Mouse (Mus musculus) liver, adult 2 months (tissue): ENCODE results near the gene Rsph14. TPM values are rescaled to one million over a fixed set of nuclear protein-coding genes. Genes with fewer than 3 reads are reported as not detected.

Experiments used
- DNase-seq: peaks from one replicate; pipeline ENCODE4 v3.0.0-alpha.2; 2011; ENCODE audit warnings: low read depth, low spot score; ENCODE audit errors: extremely low read depth
- H3K27ac ChIP-seq: fragments of 200-500 bp; replicated peaks from 2 replicates; pipeline ENCODE4 v1.5.1; 2012; ENCODE audit warnings: low read depth, mild to moderate bottlenecking, control low read depth, inconsistent platforms, low read length; ENCODE audit not compliant: insufficient read depth
- H3K27me3 ChIP-seq: fragments of 200-500 bp; 2 replicates; pipeline ENCODE4 v1.6.1; 2012; ENCODE audit warnings: mild to moderate bottlenecking, moderate library complexity, low read length, inconsistent platforms; ENCODE audit not compliant: control insufficient read depth, insufficient read depth
- H3K36me3 ChIP-seq: fragments of 200-500 bp; 2 replicates; pipeline ENCODE4 v1.6.1; 2012; ENCODE audit warnings: low read length, inconsistent platforms; ENCODE audit not compliant: control insufficient read depth, insufficient read depth
- H3K4me1 ChIP-seq: fragments of 200-500 bp; 2 replicates; pipeline ENCODE4 v1.6.1; 2011; ENCODE audit warnings: low read length; ENCODE audit not compliant: control insufficient read depth, insufficient read depth
- H3K4me3 ChIP-seq: fragments of 200-500 bp; 2 replicates; pipeline ENCODE4 v1.5.1; 2011; ENCODE audit warnings: low read depth, mild to moderate bottlenecking, control low read depth, low read length, moderate library complexity; ENCODE audit not compliant: insufficient read depth
- H3K79me2 ChIP-seq: fragments of 200-500 bp; 2 replicates; pipeline ENCODE4 v1.6.1; 2012; ENCODE audit warnings: inconsistent platforms, mild to moderate bottlenecking, low read length, moderate library complexity; ENCODE audit not compliant: control insufficient read depth, insufficient read depth
- H3K9ac ChIP-seq: fragments of 200-500 bp; 2 replicates; pipeline ENCODE4 v1.6.1; 2012; ENCODE audit warnings: low read depth, mild to moderate bottlenecking, control low read depth, inconsistent platforms, low read length
- CTCF ChIP-seq: fragments of 200-500 bp; IDR thresholded peaks from 2 replicates; pipeline ENCODE4 v1.5.1; 2011; ENCODE audit warnings: low read depth, low read length, control low read depth
- POLR2A ChIP-seq: fragments of 200-500 bp; IDR thresholded peaks from 2 replicates; pipeline ENCODE4 v1.6.1; 2011; ENCODE audit warnings: low read length, control low read depth; ENCODE audit not compliant: insufficient read depth; ENCODE audit errors: extremely low read depth
- WGBS: fragments of 180-500 bp; shearing (Covaris S2); methylation state at CpG from one replicate; pipeline ENCODE4 v1.1.7; 2018; 5-methylcytosine and 5-hydroxymethylcytosine counted together
- polyA plus RNA-seq: library from polyadenylated mRNA; depleted of rRNA; stranded (reverse); fragments of >200 nt; gene quantifications from 2 replicates; pipeline ENCODE4 v1.2.3, GENCODE M21; 2012
- total RNA-seq: library from RNA; depleted of rRNA; stranded (reverse); fragments of >200 nt; gene quantifications from 2 replicates; pipeline ENCODE4 v1.2.3, GENCODE M21; 2014

Gene Rsph14
- total and polyA plus RNA-seq, 2 experiments, result not detected

GRCm38 (mm10) chr10:75001391-75001790, 31.0 kb downstream of the Rsph14 start:
- DNase-seq, result no peak
- no peak overlapping the region for H3K4me3 ChIP-seq
- no peaks in the 10 kb centered on the region for H3K36me3 ChIP-seq
- H3K4me1 ChIP-seq, result no peaks in the 10 kb centered on the region
- H3K27me3 ChIP-seq, result no peaks in the 10 kb centered on the region
- H3K27ac ChIP-seq, result no peak overlapping the region
- H3K79me2 ChIP-seq, result no peaks in the 10 kb centered on the region
- 90% methylated on average over 8 of the region's 8 CpGs for WGBS
- TF ChIP-seq POLR2A (no peak), CTCF (no peak)
- H3K9ac ChIP-seq, result no peak overlapping the region

DNA sequence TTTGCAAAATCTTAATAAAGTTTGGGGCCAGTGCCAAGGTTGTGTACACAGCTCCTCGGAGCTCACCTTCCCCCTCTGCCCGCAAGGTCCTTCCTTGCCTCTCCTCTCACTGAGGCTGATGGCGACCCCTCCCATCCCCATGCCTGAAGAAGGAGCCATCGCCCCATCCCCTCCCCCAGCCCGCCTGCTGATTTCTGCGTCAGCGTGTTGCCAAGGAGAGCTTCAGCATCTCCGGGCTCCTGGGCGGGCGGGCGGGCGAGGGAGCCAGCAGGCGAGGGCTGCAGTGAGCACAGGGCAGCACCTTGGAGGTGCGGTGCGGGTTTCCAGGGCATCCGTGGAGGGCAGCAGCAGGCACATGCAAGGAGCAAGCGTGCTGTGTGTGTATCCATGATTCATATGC, 37.0 kb downstream of the Rsph14 start:
- H3K9ac ChIP-seq, result no peak overlapping the region
- TF ChIP-seq POLR2A (no peak), CTCF (no peak)
- 18% methylated on average over 17 of the region's 17 CpGs for WGBS
- no peaks in the 10 kb centered on the region for H3K79me2 ChIP-seq
- no peaks in the 10 kb centered on the region for H3K4me1 ChIP-seq
- no peak overlapping the region for H3K4me3 ChIP-seq
- no peak overlapping the region for H3K27ac ChIP-seq
- no peaks in the 10 kb centered on the region for H3K27me3 ChIP-seq
- DNase-seq, result no peak
- no peaks in the 10 kb centered on the region for H3K36me3 ChIP-seq

DNA sequence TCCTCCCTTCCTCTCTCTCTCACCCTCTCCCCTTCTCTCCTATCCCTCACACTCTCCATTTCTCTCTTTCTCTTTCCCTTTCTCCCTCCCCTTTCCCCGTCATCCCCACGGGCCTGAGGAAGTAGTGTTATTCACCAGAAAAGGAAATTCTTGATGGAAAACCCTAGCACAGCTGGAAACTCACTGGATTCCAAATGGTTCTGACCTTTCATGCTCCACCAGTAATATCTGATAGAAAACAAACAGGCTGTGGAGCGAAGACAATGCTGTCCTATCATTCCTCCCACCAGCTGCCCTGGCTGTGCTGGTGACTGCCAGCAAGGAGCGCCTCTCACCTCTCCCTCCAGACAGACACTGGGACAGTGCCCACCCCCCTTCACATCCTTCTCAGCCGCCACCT, 37.5 kb downstream of the Rsph14 start:
- H3K27ac ChIP-seq, result no peak overlapping the region
- DNase-seq, result no peak
- TF ChIP-seq CTCF (no peak), POLR2A (no peak)
- H3K79me2 ChIP-seq, result no peaks in the 10 kb centered on the region
- WGBS, result 34% methylated on average over 5 of the region's 5 CpGs
- H3K9ac ChIP-seq, result no peak overlapping the region
- no peaks in the 10 kb centered on the region for H3K4me1 ChIP-seq
- no peaks in the 10 kb centered on the region for H3K36me3 ChIP-seq
- no peaks in the 10 kb centered on the region for H3K27me3 ChIP-seq
- H3K4me3 ChIP-seq, result no peak overlapping the region

GRCm38 (mm10) chr10:74990584-74991322, 41.6 kb downstream of the Rsph14 start:
- WGBS, result 53% methylated on average over 26 of the region's 26 CpGs
- Histone ChIP-seq H3K27ac (no peak overlapping the region), H3K36me3 (no peaks in the 10 kb centered on the region), H3K9ac (no peak overlapping the region), H3K4me3 (no peak overlapping the region), H3K79me2 (no peaks in the 10 kb centered on the region), H3K27me3 (no peaks in the 10 kb centered on the region), H3K4me1 (no peaks in the 10 kb centered on the region)
- no peak for DNase-seq
- TF ChIP-seq CTCF (no peak), POLR2A (no peak)

DNA sequence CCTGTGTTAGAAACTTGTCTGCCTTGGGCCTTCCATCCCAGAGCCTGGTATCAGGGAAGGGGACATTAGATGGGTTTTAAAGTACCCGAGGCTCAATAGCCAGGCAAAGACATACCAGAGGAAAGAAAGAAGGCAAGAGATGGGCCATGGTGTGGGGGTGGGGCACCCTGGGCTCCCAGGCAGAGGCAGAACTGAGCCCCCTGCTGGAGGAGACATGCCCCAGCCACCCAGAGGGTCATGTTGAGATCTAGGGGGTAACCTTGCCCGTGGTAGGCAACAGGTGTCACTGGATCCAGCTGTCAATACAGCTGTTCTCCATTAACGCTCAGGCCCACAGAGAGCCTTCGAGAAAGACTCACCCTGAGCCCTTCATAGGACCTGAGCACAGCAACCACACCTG, 42.6 kb downstream of the Rsph14 start:
- H3K4me3 ChIP-seq, result no peak overlapping the region
- H3K27ac ChIP-seq, result no peak overlapping the region
- WGBS, result 77% methylated on average over 4 of the region's 4 CpGs
- H3K79me2 ChIP-seq, result no peaks in the 10 kb centered on the region
- H3K9ac ChIP-seq, result no peak overlapping the region
- H3K27me3 ChIP-seq, result no peaks in the 10 kb centered on the region
- TF ChIP-seq CTCF (no peak), POLR2A (no peak)
- no peaks in the 10 kb centered on the region for H3K36me3 ChIP-seq
- H3K4me1 ChIP-seq, result no peaks in the 10 kb centered on the region
- no peak for DNase-seq

DNA sequence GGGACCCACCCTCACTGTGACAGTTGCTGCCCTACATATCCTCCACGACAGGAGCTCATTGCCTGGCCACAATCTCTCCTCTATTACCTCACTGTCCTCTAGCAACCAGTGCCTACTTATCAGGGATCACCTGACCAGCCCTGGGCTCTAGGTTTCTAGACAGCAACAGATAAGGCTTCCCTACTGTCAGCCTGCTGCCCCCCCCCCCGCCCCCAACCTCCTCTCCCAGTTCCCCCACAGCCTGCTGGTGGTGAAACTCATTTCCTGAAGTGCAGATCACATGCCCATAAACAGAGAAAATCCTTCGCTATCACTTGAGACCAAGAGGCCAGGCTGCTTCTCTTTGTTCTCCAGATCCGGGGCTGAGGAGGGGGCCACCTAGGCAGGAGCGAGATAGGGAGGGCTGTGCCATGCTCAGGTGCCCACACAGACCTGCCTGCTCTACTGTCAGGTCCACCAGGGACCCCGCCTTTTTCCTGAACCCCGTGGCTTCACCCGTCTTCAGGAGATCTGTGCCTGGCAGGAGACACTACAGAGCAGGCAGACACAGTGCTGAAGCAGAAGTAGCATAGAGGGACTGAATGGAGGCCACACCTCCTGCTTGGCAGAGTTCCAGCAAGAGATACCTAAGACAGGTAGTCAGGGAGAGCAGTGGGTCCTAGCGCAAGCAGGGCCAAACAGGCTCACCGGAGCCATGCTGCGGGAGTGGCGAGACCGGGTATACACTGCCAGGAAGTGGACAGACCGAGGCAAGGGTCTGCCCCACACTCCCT, 44.5 kb downstream of the Rsph14 start:
- TF ChIP-seq CTCF, result no peak
- TF ChIP-seq POLR2A, result no peak
- Histone ChIP-seq H3K9ac (no peak overlapping the region), H3K36me3 (no peaks in the 10 kb centered on the region), H3K27me3 (no peaks in the 10 kb centered on the region), H3K4me3 (no peak overlapping the region), H3K27ac (no peak overlapping the region), H3K4me1 (no peaks in the 10 kb centered on the region), H3K79me2 (no peaks in the 10 kb centered on the region)
- DNase-seq, result no peak
- WGBS, result 57% methylated on average over 14 of the region's 14 CpGs
